Mouse (Mus musculus): Measurements from ENCODE around the gene Arhgap17. TPM values are rescaled to one million over a fixed set of nuclear protein-coding genes. Genes with fewer than 3 reads are reported as not detected.

Arhgap17 gene
- polyA plus RNA-seq, 1 experiment = 65.6 TPM

GRCm38 (mm10) chr7:123385693-123386407 lies 16.1 kb upstream of the Arhgap17 start:
- TF ChIP-seq GATA1 (IDR thresholded peaks at IDR 0.05; ENCODE audit: low read length) = no peak

- TF ChIP-seq GATA1 (IDR thresholded peaks at IDR 0.05; ENCODE audit: low read length) = peak; percentile 6
Observed at GRCm38 (mm10) chr7:123377443-123378400, 8.0 kb upstream of the Arhgap17 start.

- no peak for TF ChIP-seq GATA1 (IDR thresholded peaks at IDR 0.05; ENCODE audit: low read length)
Observed at GRCm38 (mm10) chr7:123371501-123371900, 1.8 kb upstream of the Arhgap17 start.

GRCm38 (mm10) chr7:123370700-123371099 lies 985 bp upstream of the Arhgap17 start:
- TF ChIP-seq GATA1 (IDR thresholded peaks at IDR 0.05; ENCODE audit: low read length) = no peak

GRCm38 (mm10) chr7:123368778-123369746 lies 653 bp downstream of the Arhgap17 start:
- TF ChIP-seq GATA1 (IDR thresholded peaks at IDR 0.05; ENCODE audit: low read length) = no peak

GRCm38 (mm10) chr7:123368187-123368586 lies 1.5 kb downstream of the Arhgap17 start:
- TF ChIP-seq GATA1 (IDR thresholded peaks at IDR 0.05; ENCODE audit: low read length) = no peak

GRCm38 (mm10) chr7:123367218-123368150 lies 2.2 kb downstream of the Arhgap17 start:
- TF ChIP-seq GATA1 (IDR thresholded peaks at IDR 0.05; ENCODE audit: low read length) = no peak

- TF ChIP-seq GATA1 (IDR thresholded peaks at IDR 0.05; ENCODE audit: low read length) = no peak
Observed at GRCm38 (mm10) chr7:123366806-123367205, 2.9 kb downstream of the Arhgap17 start.

GRCm38 (mm10) chr7:123365876-123366741 lies 3.6 kb downstream of the Arhgap17 start:
- peak; percentile 79 for TF ChIP-seq GATA1 (IDR thresholded peaks at IDR 0.05; ENCODE audit: low read length)

GRCm38 (mm10) chr7:123363971-123364370 lies 5.7 kb downstream of the Arhgap17 start:
- no peak for TF ChIP-seq GATA1 (IDR thresholded peaks at IDR 0.05; ENCODE audit: low read length)

GRCm38 (mm10) chr7:123362806-123363205 lies 6.9 kb downstream of the Arhgap17 start:
- TF ChIP-seq GATA1 (IDR thresholded peaks at IDR 0.05; ENCODE audit: low read length) = no peak

- no peak for TF ChIP-seq GATA1 (IDR thresholded peaks at IDR 0.05; ENCODE audit: low read length)
Observed at GRCm38 (mm10) chr7:123361229-123361980, 8.3 kb downstream of the Arhgap17 start.
